Mouse (Mus musculus): ENCODE results near the gene Dlx3.

GRCm38 (mm10) chr11:95117030-95117429 is 2.9 kb upstream of the Dlx3 start:
- TF ChIP-seq CTCF (IDR thresholded peaks at IDR 0.05) (peak; percentile 99), EP300 (IDR thresholded peaks at IDR 0.05) (no peak)

Measured in lung, postnatal 0 days (tissue).